Mouse (Mus musculus): ENCODE data around the gene Map7. TPM values are rescaled to one million over a fixed set of nuclear protein-coding genes. Genes with fewer than 3 reads are reported as not detected.

The Map7 gene
- polyA plus RNA-seq, 1 experiment from 2014 or later = 17.8 TPM

- Histone ChIP-seq H3K9me3 (no peaks in the 10 kb centered on the region), H3K9ac (no peak overlapping the region), H3K27ac (replicated peaks) (no peak overlapping the region), H3K4me2 (no peak overlapping the region), H3K4me1 (replicated peaks) (peaks cover 5% of the 10 kb centered on the region; the same call in 1 of the 2 replicates), H3K27me3 (no peaks in the 10 kb centered on the region), H3K4me3 (no peak overlapping the region), H3K36me3 (no peaks in the 10 kb centered on the region)
- no peak for ATAC-seq (ENCODE audit: low read depth)
- 84% methylated on average over 8 of the region's 8 CpGs for WGBS
Observed at GRCm38 (mm10) chr10:20219538-20219937, 71.3 kb downstream of the Map7 start.

DNA sequence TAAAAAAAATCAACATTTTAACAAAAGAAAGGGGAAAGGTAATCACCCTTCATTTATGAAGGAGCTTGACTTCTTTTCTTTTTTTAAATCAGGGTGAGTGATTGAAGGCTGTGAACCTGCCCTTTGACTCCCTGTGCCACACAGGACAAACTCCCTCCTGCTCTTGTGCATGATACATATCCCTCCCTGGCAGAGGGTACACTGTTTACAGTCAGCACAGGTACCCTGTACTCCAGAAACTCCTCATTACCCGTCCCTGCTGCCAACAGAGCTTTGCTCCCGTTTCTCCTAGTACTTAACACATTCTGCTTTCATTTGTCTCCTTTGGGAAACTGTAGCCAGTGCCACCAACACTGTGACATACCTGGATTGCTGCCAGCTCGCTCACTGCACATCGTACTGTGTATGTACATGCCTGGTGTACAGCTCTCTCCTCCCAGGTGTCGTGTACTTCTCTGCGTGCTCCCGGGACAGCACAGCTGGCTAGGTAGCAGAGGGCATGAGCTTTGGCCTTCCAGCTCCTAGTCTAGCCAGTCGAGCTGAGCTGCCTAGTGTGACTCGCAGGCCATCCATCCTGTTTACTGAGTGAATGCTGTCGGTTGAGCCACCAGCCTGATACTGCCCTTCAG, 72.3 kb downstream of the Map7 start:
- Histone ChIP-seq H3K27ac (replicated peaks) (no peak overlapping the region), H3K27me3 (no peaks in the 10 kb centered on the region), H3K4me3 (no peak overlapping the region), H3K4me2 (no peak overlapping the region), H3K9me3 (no peaks in the 10 kb centered on the region), H3K36me3 (no peaks in the 10 kb centered on the region), H3K4me1 (replicated peaks) (peaks cover 5% of the 10 kb centered on the region; the same call in 1 of the 2 replicates), H3K9ac (no peak overlapping the region)
- 71% methylated on average over 10 of the region's 10 CpGs for WGBS
- no peak for ATAC-seq (ENCODE audit: low read depth)

GRCm38 (mm10) chr10:20222011-20222410, 73.7 kb downstream of the Map7 start:
- Histone ChIP-seq H3K9me3 (no peaks in the 10 kb centered on the region), H3K36me3 (no peaks in the 10 kb centered on the region), H3K27me3 (no peaks in the 10 kb centered on the region), H3K4me2 (no peak overlapping the region), H3K4me3 (no peak overlapping the region), H3K9ac (no peak overlapping the region), H3K27ac (replicated peaks) (no peak overlapping the region), H3K4me1 (replicated peaks) (peaks cover 5% of the 10 kb centered on the region; the same call in 1 of the 2 replicates)
- no peak for ATAC-seq (ENCODE audit: low read depth)
- 80% methylated on average over 4 of the region's 4 CpGs for WGBS

DNA sequence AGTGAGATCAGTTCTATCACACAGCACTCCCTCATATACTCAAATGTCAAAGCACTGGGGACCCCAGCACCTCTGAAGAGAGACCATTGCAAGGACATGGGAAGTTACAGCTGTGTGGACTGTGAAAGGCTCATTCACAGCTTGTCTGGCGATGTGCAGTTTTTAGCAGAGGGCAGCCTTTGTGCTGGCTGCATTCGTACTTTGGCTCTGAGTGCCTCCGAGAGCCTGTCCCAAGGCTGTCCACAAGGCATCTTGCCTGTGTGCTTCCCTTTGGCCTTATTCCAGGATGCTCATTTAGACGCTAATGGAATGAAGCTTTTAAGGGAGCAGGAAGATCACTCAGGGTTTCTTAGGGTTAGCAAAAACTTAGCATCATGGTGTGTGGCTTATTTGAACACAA, 78.5 kb downstream of the Map7 start:
- no peak for ATAC-seq (ENCODE audit: low read depth)
- no peak overlapping the region for H3K9ac ChIP-seq

GRCm38 (mm10) chr10:20230026-20230425, 81.8 kb downstream of the Map7 start:
- 86% methylated on average over 5 of the region's 5 CpGs for WGBS
- Histone ChIP-seq H3K9me3 (no peaks in the 10 kb centered on the region), H3K27me3 (no peaks in the 10 kb centered on the region), H3K36me3 (no peaks in the 10 kb centered on the region), H3K4me1 (replicated peaks) (no peaks in the 10 kb centered on the region), H3K27ac (replicated peaks) (no peak overlapping the region), H3K4me3 (no peak overlapping the region), H3K9ac (no peak overlapping the region), H3K4me2 (no peak overlapping the region)
- no peak for ATAC-seq (ENCODE audit: low read depth)

More for the DNA sequence above, 78.5 kb downstream of the Map7 start:
- H3K27ac ChIP-seq (replicated peaks) = peak overlapping the region; percentile 29; the same call in 1 of the 2 replicates
- no peaks in the 10 kb centered on the region for H3K36me3 ChIP-seq
- no peaks in the 10 kb centered on the region for H3K4me1 ChIP-seq (replicated peaks)
- H3K9me3 ChIP-seq = no peaks in the 10 kb centered on the region
- H3K27me3 ChIP-seq = no peaks in the 10 kb centered on the region
- H3K4me2 ChIP-seq = no peak overlapping the region
- WGBS = 48% methylated on average over 4 of the region's 4 CpGs
- H3K4me3 ChIP-seq = no peak overlapping the region

- WGBS = 94% methylated on average over 10 of the region's 10 CpGs
- Histone ChIP-seq H3K36me3 (no peaks in the 10 kb centered on the region), H3K27ac (replicated peaks) (no peak overlapping the region), H3K27me3 (no peaks in the 10 kb centered on the region), H3K4me1 (replicated peaks) (no peaks in the 10 kb centered on the region), H3K4me3 (no peak overlapping the region), H3K4me2 (no peak overlapping the region), H3K9me3 (no peaks in the 10 kb centered on the region), H3K9ac (no peak overlapping the region)
- ATAC-seq (ENCODE audit: low read depth) = no peak
Observed at GRCm38 (mm10) chr10:20233451-20233850, 85.2 kb downstream of the Map7 start.

GRCm38 (mm10) chr10:20234466-20234865, 86.2 kb downstream of the Map7 start:
- H3K4me1 ChIP-seq (replicated peaks) = no peaks in the 10 kb centered on the region
- 70% methylated on average over 4 of the region's 4 CpGs for WGBS
- no peak overlapping the region for H3K4me3 ChIP-seq

GRCm38 (mm10) chr10:20235656-20236055, 87.4 kb downstream of the Map7 start:
- WGBS = 92% methylated on average over 3 of the region's 3 CpGs

More at GRCm38 (mm10) chr10:20234466-20234865, 86.2 kb downstream of the Map7 start:
- H3K36me3 ChIP-seq = no peaks in the 10 kb centered on the region
- H3K27ac ChIP-seq (replicated peaks) = no peak overlapping the region
- no peak overlapping the region for H3K9ac ChIP-seq
- no peak overlapping the region for H3K4me2 ChIP-seq
- no peaks in the 10 kb centered on the region for H3K27me3 ChIP-seq
- no peak for ATAC-seq (ENCODE audit: low read depth)
- no peaks in the 10 kb centered on the region for H3K9me3 ChIP-seq

DNA sequence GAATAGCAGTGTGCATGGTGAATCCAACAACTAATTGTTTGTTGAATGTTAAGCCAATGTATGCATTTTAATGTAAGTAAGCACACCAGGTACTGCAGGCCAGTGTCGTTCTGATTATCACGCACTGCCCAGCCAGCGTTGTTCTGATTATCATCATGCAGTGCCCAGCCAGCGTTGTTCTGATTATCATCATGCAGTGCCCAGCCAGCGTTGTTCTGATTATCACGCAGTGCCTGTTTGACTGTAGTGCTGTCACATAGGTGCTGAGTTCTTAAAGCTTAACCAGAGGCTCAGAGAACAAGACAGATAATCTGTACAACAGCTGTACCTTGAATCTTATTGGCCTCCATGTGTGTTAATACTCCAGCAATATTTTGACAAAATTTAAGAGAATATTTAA, 88.0 kb downstream of the Map7 start:
- ATAC-seq (ENCODE audit: low read depth) = no peak
- 91% methylated on average over 6 of the region's 6 CpGs for WGBS
- no peaks in the 10 kb centered on the region for H3K9me3 ChIP-seq
- no peak overlapping the region for H3K4me2 ChIP-seq
- H3K4me3 ChIP-seq = no peak overlapping the region
- no peaks in the 10 kb centered on the region for H3K27me3 ChIP-seq
- H3K27ac ChIP-seq (replicated peaks) = no peak overlapping the region
- no peaks in the 10 kb centered on the region for H3K4me1 ChIP-seq (replicated peaks)
- no peak overlapping the region for H3K9ac ChIP-seq
- no peaks in the 10 kb centered on the region for H3K36me3 ChIP-seq

More at GRCm38 (mm10) chr10:20235656-20236055, 87.4 kb downstream of the Map7 start:
- H3K9me3 ChIP-seq = no peaks in the 10 kb centered on the region
- H3K4me2 ChIP-seq = no peak overlapping the region
- H3K4me1 ChIP-seq (replicated peaks) = no peaks in the 10 kb centered on the region
- ATAC-seq (ENCODE audit: low read depth) = no peak
- H3K36me3 ChIP-seq = no peaks in the 10 kb centered on the region
- H3K9ac ChIP-seq = no peak overlapping the region
- no peak overlapping the region for H3K4me3 ChIP-seq
- H3K27ac ChIP-seq (replicated peaks) = no peak overlapping the region
- H3K27me3 ChIP-seq = no peaks in the 10 kb centered on the region

DNA sequence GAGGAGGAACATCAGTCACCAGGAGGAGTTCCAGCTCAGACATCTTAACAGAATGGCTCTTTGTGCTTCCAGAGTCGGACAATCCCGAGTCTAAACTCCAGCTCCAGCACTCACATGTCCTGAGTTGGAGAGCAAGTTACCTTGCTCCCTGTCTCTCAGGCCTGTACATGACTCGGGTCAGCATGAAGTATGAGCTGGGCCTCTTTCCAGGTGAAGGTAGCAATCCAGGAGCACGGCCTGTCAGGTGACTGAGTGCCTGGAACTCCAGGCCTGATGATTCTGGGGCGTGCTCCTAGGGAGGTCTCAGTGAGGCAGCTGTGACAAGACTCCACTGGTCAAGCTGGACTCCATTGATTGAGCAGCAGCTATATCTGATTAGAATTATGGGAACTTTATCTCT, 90.0 kb downstream of the Map7 start:
- H3K4me1 ChIP-seq (replicated peaks) = no peaks in the 10 kb centered on the region
- no peak overlapping the region for H3K4me3 ChIP-seq
- ATAC-seq (ENCODE audit: low read depth) = no peak
- H3K27me3 ChIP-seq = no peaks in the 10 kb centered on the region
- H3K4me2 ChIP-seq = no peak overlapping the region
- no peak overlapping the region for H3K9ac ChIP-seq
- H3K27ac ChIP-seq (replicated peaks) = no peak overlapping the region
- no peaks in the 10 kb centered on the region for H3K36me3 ChIP-seq
- H3K9me3 ChIP-seq = no peaks in the 10 kb centered on the region
- WGBS = 74% methylated on average over 5 of the region's 5 CpGs

- H3K36me3 ChIP-seq = no peaks in the 10 kb centered on the region
- H3K9ac ChIP-seq = no peak overlapping the region
- no peaks in the 10 kb centered on the region for H3K27me3 ChIP-seq
- no peaks in the 10 kb centered on the region for H3K4me1 ChIP-seq (replicated peaks)
- WGBS = 84% methylated on average over 6 of the region's 6 CpGs
- H3K4me3 ChIP-seq = no peak overlapping the region
- H3K9me3 ChIP-seq = no peaks in the 10 kb centered on the region
- H3K4me2 ChIP-seq = no peak overlapping the region
- no peak for ATAC-seq (ENCODE audit: low read depth)
- no peak overlapping the region for H3K27ac ChIP-seq (replicated peaks)
Observed at GRCm38 (mm10) chr10:20240858-20241257, 92.6 kb downstream of the Map7 start.

DNA sequence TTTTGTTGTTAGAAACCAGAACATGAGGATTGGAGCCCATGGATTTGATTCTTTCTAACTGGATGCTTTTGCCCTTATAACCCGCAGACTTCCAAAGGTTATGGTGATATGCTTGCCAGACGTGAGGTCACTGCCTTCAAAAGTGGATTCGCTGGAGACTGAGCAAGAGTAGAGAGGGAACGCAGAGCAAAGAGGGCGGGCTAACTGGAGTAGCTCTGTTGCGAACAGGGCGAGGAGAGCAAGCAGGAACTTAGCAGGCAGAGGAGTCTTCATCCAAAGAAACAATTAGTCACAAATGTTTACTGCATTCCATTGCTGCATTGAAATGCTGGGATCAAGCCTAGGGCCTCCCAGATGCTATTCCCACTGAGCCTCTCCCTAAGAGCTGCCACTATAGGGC, 95.0 kb downstream of the Map7 start:
- no peak overlapping the region for H3K4me3 ChIP-seq

DNA sequence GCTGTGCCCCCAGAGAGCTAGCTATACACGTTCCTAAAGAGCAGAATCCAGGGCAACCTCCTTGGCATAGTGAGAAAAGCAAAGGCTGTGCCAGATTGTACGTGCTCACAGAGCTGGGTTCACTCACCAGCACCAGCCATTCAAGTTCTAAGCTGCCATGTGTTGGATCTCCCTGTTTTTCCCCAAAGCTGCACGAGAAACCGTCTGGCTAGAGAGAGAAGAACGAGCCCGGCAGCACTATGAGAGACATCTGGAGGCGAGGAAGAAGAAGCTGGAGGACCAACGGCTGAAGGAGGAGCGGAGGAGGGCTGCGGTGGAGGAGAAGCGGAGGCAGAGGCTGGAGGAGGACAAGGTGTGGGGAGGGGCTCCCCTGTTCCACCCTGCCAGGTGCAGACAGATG, 96.8 kb downstream of the Map7 start:
- 91% methylated on average over 11 of the region's 11 CpGs for WGBS

More for the DNA sequence above, 95.0 kb downstream of the Map7 start:
- Histone ChIP-seq H3K27ac (replicated peaks) (no peak overlapping the region), H3K27me3 (no peaks in the 10 kb centered on the region), H3K4me2 (no peak overlapping the region), H3K9ac (no peak overlapping the region), H3K4me1 (replicated peaks) (no peaks in the 10 kb centered on the region), H3K36me3 (no peaks in the 10 kb centered on the region), H3K9me3 (no peaks in the 10 kb centered on the region)
- 80% methylated on average over 7 of the region's 7 CpGs for WGBS
- no peak for ATAC-seq (ENCODE audit: low read depth)

More for the DNA sequence above, 96.8 kb downstream of the Map7 start:
- no peaks in the 10 kb centered on the region for H3K9me3 ChIP-seq
- no peaks in the 10 kb centered on the region for H3K36me3 ChIP-seq
- no peak overlapping the region for H3K9ac ChIP-seq
- H3K4me1 ChIP-seq (replicated peaks) = no peaks in the 10 kb centered on the region
- ATAC-seq (ENCODE audit: low read depth) = no peak
- no peak overlapping the region for H3K4me3 ChIP-seq
- no peak overlapping the region for H3K4me2 ChIP-seq
- no peak overlapping the region for H3K27ac ChIP-seq (replicated peaks)
- no peaks in the 10 kb centered on the region for H3K27me3 ChIP-seq
